Mouse (Mus musculus): ENCODE data around the gene Jmjd1c.
A peak's percentile ranks its signal among the peaks of the same experiment; 100 is the strongest.

The Jmjd1c gene

GRCm38 (mm10) chr10:67071389-67071788 is 24.5 kb upstream of the Jmjd1c start:
- DNase-seq (ENCODE audit: extremely low read depth, insufficient read length, low spot score): no peak

DNA sequence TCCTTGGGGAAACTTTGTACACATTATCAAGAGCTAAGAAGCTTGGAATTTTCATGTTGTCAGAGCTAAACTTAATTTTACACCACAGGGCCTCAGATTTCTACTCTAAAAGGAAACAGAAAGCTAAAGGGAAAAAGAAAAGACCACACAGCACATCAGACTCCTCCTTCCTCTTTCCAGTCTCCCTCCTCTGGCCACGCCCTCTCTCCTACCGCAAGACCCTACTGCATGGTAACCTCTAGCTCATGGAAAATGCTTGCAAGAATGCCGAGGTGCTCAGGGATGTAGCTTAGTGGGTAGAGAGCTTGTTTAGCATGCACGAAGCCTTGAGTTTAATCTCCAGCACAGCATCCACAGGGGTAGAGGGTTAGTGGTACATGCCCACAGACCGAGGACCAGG is 24.0 kb upstream of the Jmjd1c start:
- no peak for DNase-seq (ENCODE audit: extremely low read depth, insufficient read length, low spot score)

DNA sequence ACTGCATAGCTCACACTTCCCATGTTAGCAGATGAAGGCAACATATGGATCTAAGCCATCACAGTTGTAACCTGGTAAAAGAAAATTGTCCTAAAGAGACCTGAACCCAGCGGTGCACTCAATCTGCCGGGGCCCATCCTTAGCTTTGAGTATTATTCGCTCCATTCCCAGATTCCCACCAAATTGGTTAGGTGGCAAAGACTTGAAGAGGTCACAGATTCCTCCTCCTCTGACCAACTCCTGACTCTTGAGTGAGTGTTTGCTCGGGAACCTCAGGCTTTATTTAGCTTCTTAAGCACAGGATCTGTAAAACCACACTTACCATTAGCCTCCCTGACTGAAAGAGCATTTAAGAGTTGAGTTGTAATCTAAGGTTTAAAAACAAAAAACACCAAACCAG is 23.3 kb upstream of the Jmjd1c start:
- no peak for DNase-seq (ENCODE audit: extremely low read depth, insufficient read length, low spot score)

- DNase-seq (ENCODE audit: extremely low read depth, insufficient read length, low spot score): no peak
Measured at GRCm38 (mm10) chr10:67073577-67073976, 22.3 kb upstream of the Jmjd1c start.

GRCm38 (mm10) chr10:67075931-67076878 is 19.7 kb upstream of the Jmjd1c start:
- DNase-seq (ENCODE audit: extremely low read depth, insufficient read length, low spot score): no peak

GRCm38 (mm10) chr10:67079030-67079429 is 16.9 kb upstream of the Jmjd1c start:
- no peak for DNase-seq (ENCODE audit: extremely low read depth, insufficient read length, low spot score)

DNA sequence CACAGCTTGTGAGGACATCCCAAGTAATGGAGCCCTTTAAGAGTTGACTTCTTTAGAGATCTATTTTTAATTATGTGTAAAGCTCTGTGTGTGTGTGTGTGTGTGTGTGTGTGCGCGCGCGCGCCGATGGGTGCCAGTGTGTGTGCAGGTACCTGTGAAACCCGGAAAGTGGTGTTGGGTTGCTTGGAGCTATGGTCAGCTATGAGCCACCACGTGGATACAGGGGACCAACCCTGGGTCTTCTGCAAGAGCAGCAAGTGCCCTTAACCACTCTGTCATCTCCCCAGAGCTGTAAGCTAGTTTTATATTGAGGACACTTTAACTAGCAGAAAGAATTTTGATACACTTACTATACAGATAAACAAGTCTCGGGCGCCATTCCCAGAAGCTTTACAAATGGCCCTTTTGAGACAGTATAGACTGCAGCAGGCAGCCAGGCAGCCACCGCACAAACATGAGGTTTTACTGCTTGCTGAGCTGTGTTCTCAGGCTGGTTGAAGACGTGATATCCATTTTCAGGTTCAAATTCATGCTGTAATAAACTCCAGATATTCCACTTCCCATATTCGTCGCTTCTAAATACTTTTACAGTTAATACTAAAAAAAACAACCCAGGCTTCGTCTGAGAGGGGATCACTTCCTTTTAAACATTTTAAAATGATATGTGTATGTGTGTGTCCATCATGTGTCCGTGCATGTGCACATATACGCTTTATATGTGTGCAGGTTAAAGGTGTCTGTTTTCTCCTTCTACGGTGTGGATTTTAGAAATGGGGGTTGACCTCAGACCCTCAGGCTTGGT is 14.5 kb upstream of the Jmjd1c start:
- no peak for DNase-seq (ENCODE audit: extremely low read depth, insufficient read length, low spot score)

DNA sequence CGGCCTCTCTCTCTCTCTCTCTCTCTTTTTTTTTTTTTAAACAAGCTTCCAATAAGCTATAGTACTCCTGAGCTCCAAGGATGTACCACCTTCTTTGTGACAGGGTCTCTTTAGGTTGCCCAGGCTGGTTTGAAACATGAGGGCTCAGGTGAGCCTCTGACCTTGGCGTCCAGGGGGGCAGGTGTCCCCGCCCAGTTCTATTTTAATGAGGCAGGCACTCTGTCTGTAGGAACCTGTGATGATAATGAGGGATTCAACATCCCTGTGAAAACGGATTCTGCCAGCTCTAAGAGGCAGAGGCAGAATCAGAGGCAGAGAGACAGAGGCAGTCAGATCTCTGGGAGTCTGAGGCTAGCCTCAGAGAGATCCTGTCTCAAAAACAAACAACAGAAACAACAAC is 13.4 kb upstream of the Jmjd1c start:
- no peak for DNase-seq (ENCODE audit: extremely low read depth, insufficient read length, low spot score)

GRCm38 (mm10) chr10:67083446-67084166 is 12.3 kb upstream of the Jmjd1c start:
- peak; percentile 62 for DNase-seq (ENCODE audit: extremely low read depth, insufficient read length, low spot score)

GRCm38 (mm10) chr10:67085124-67085523 is 10.8 kb upstream of the Jmjd1c start:
- DNase-seq (ENCODE audit: extremely low read depth, insufficient read length, low spot score): no peak

DNA sequence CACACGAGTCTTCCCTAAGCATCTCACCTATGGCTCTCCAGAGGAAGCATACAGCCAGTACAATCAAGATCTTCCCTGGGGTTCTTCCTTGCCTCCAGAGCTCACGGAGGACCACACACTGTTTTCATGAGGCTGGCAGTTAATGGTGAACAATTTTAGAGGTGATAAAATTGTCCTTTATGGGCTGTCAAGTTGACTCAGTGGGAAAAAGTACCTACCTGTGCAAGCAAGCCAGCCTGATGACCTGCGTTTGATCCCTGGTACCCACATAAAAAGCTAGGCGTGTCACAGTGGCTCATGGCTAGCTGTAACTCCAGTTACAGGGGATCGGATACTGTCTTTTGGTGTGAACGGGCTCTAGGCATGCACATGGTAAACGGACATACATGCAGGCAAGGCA is 10.0 kb upstream of the Jmjd1c start:
- no peak for DNase-seq (ENCODE audit: extremely low read depth, insufficient read length, low spot score)

GRCm38 (mm10) chr10:67087447-67088226 is 8.3 kb upstream of the Jmjd1c start:
- DNase-seq (ENCODE audit: extremely low read depth, insufficient read length, low spot score): no peak

- no peak for DNase-seq (ENCODE audit: extremely low read depth, insufficient read length, low spot score)
Measured at GRCm38 (mm10) chr10:67090611-67091010, 5.3 kb upstream of the Jmjd1c start.

- DNase-seq (ENCODE audit: extremely low read depth, insufficient read length, low spot score): no peak
Measured at GRCm38 (mm10) chr10:67094922-67095321, 1.0 kb upstream of the Jmjd1c start.

DNA sequence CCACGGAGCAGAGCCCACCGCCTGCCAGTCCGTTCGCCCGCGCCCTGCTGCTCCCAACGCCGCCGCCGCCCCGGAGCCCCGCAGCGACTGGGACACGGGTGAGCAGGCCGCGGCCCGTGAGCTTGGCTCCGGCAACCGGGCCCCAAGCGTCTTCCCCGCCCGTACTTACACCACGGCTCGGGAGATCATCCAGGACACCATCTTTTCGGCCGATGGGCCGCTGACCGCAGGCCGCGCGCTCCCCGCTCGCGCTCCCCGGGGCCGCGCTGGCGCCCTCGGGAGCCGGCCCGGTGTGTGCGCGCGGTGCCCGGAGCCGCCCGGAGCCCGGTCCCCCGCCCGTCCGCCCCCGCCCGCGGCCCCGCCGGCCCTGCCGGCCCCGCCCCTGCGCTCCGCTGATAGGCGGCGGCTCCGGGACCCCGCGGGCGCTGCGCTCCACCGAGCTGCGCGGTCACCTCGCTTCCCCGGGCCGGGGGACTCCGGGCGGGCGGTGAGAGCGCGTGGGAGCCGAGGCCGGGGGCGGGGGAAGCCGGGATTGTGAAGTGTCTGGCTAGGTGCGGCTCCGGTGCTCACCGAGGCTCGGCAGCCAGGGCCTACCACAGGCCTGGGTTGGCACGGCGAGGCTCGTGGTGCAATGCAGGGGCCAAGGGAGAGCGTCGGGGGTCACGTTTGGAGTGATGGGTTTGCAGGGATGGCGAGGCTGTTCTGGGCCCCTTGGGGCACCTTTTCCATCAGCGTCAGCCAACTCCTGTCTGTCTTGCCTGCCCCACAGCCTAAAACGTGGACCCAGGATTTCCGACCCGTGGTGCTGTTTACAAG is 904 bp downstream of the Jmjd1c start, which contains the start of gene Reep3:
TSS of gene Reep3 (minus strand) at position 325 of the 816 bp plus-strand sequence.
- DNase-seq (ENCODE audit: extremely low read depth, insufficient read length, low spot score): peak; percentile 77

DNA sequence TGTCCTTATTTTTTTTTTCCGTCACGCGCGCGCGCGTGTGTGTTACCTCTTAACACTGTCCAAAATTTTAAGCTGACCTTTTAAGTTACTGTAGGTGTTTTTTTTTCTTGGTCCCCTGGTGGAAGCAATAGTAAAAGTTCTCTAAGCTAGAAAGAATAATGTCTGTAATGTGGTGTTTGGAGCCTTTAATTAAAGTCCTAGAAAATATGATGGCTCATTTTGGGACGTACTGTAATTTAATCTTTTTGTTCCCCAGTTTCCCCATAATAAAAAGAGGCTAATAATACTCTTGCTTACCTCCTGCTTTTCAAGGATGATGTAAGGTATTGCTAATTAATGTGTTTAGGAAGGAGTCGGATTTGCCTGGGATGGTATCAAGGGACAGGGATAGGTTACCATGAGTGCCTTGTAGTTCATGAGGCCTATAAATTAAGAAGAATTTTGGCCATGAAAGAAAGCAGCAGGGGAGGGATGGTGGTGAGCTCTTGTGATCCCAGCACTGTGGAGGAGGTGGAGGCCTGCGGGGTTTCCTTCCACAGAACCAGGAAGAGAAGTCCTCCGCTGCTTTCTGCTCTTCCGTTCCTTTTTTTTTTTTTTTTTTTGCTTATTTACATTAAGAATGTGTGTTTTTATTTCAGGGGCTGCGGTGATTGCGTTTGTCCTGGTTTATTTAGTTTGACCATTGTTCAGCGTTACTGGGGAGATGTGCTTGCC is 1.7 kb downstream of the Jmjd1c start:
- DNase-seq (ENCODE audit: extremely low read depth, insufficient read length, low spot score): no peak

- DNase-seq (ENCODE audit: extremely low read depth, insufficient read length, low spot score): peak; percentile 56
Measured at GRCm38 (mm10) chr10:67098408-67099050, 2.6 kb downstream of the Jmjd1c start.

Data from 3134 (cell line).